Mouse (Mus musculus) hindbrain, embryonic 15.5 days (tissue): ENCODE results near the gene Dhrs11. TPM values are rescaled to one million over a fixed set of nuclear protein-coding genes. Genes with fewer than 3 reads are reported as not detected.

Source experiments
- ATAC-seq: fragments of 200-750 bp; cut with Nextera tagmentation; 2 replicates; pipeline ENCODE4 v1.8.0; 2017; ENCODE audit warnings: low read depth, moderate number of reproducible peaks, moderate TSS enrichment; ENCODE audit not compliant: low FRiP score
- H3K27ac ChIP-seq: fragments of 300-500 bp; sonication (generic); replicated peaks from 2 replicates; pipeline ENCODE4 v1.5.1; 2015; ENCODE audit warnings: mild to moderate bottlenecking, inconsistent platforms
- H3K27me3 ChIP-seq: fragments of 300-500 bp; sonication (generic); 2 replicates; pipeline ENCODE4 v1.6.1; 2015; ENCODE audit warnings: control low read depth, inconsistent platforms
- H3K36me3 ChIP-seq: fragments of 300-500 bp; sonication (generic); 2 replicates; pipeline ENCODE4 v1.6.1; 2015; ENCODE audit warnings: control low read depth, inconsistent platforms
- H3K4me1 ChIP-seq: fragments of 300-500 bp; sonication (generic); replicated peaks from 2 replicates; pipeline ENCODE4 v1.6.1; 2015; ENCODE audit warnings: control low read depth, inconsistent platforms
- H3K4me2 ChIP-seq: fragments of 300-500 bp; sonication (generic); 2 replicates; pipeline ENCODE4 v1.6.1; 2015; ENCODE audit warnings: moderate library complexity, mild to moderate bottlenecking, inconsistent platforms
- H3K4me3 ChIP-seq: fragments of 300-500 bp; sonication (generic); 2 replicates; pipeline ENCODE4 v1.5.1; 2015; ENCODE audit warnings: mild to moderate bottlenecking, inconsistent platforms
- H3K9ac ChIP-seq: fragments of 300-500 bp; sonication (generic); 2 replicates; pipeline ENCODE4 v1.6.1; 2015; ENCODE audit warnings: inconsistent platforms
- H3K9me3 ChIP-seq: fragments of 300-500 bp; sonication (generic); 2 replicates; pipeline ENCODE4 v1.6.1; 2016; ENCODE audit warnings: control low read depth, inconsistent platforms
- WGBS: fragments of 180-500 bp; shearing (Covaris S2); methylation state at CpG from one replicate; pipeline ENCODE4 v1.1.7; 2015; 5-methylcytosine and 5-hydroxymethylcytosine counted together
- polyA plus RNA-seq: library from polyadenylated mRNA; unstranded; fragments of >200 nt; fragmentation: Nextera tagmentation; extraction: Ambion mirVana; gene quantifications from 2 replicates; pipeline ENCODE4 v1.2.1, GENCODE M21; 2015

Gene Dhrs11
- polyA plus RNA-seq, 1 experiment from 2014 or later, result 10.5 TPM

DNA sequence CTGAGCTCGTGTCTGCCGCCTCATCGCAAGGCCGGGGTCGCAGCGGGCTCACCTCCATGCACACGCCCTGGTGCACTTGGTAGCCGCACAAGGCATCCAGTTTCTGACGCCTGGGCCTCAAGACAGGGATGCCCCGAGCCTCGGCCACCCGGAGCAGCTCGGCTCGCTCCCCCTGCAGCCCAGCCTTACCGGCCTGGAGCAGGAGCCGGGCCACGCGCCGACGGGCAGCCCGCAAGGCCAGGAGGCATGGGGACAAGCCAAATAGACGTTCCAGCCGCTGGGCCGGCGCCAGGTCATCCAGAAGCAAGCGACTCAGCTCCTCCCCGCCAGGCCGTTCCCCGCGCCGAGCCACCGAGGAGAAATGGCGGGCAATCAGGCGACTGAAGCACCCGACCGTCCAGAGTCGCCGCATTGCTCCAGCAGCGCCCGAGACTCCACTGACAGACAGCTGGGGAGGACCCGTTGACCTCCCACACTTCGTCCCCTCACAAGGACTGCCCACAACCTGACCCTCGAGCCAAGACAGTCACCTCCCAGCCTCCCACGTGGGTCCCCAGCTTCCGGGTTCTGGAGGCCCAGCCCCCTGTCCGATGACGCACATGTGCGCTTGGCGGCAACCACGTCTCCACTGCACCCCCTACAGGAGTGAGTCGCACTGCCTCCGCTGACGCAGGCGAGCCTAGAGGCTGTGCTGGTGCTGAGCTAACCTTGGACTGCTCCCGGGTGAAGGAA lies 9.7 kb downstream of the Dhrs11 start, which contains the start of gene Mrm1:
TSS of gene Mrm1 (minus strand) at position 555 of the 732 bp plus-strand sequence.
- no peaks in the 10 kb centered on the region for H3K27me3 ChIP-seq
- H3K9me3 ChIP-seq, result no peaks in the 10 kb centered on the region
- peak within 1 kb of the TSS; percentile 76 for H3K27ac ChIP-seq
- H3K36me3 ChIP-seq, result no peaks in the 10 kb centered on the region
- ATAC-seq, result peak; percentile 72
- H3K4me1 ChIP-seq, result peaks cover 16% of the 10 kb centered on the region
- peak within 1 kb of the TSS; percentile 76 for H3K4me3 ChIP-seq
- H3K4me2 ChIP-seq, result peak within 1 kb of the TSS; percentile 95
- peak within 1 kb of the TSS; percentile 76 for H3K9ac ChIP-seq
- WGBS, result under 1% methylated on average over 55 of the region's 55 CpGs

DNA sequence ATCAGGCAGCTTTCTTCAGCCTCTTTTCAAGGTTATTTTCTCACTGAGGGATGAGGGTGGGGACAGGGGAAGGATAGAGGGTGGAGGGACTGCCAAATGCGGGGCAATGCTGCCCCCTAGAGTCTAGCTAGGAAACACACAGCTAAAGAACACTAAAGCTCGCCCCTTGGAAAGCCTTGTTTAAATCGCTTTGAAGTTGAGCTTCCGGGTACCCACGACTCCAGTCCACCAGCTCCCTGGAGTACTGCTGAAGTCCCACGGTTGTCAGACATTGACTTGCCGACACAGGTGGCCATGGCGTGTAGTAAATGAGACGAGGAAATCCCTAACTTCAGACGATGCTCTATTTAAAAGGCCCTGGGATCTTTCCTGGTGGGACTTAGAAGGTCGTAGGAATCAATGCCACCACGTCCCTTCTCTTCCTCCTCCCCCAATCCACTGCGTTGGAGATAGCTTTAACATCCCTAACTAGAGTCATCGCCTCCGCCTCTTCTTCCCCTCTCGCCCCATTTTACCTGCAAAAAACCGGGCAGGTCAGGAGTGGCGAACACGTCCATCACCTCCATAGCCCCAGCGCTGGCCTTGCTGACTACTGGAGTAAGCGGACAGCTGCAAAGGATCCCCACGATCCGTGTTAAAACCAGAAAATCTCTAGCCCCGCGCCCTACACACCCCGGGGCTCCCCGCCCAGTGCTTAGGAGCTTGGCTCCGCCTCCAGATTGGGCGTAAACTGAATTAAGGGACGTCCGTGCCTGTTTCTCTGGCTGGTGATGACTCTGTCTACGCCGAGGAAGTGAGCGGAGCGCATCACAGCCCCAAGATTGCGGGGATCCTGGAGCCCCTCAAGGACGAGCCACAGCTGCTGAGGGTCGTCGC lies 10.5 kb downstream of the Dhrs11 start:
- Histone ChIP-seq H3K4me1 (peaks cover 16% of the 10 kb centered on the region), H3K9ac (peak overlapping the region; percentile 76), H3K4me3 (peak overlapping the region; percentile 76), H3K4me2 (peak overlapping the region; percentile 95), H3K27ac (peak overlapping the region; percentile 76), H3K27me3 (no peaks in the 10 kb centered on the region), H3K36me3 (no peaks in the 10 kb centered on the region), H3K9me3 (no peaks in the 10 kb centered on the region)
- WGBS, result under 1% methylated on average over 39 of the region's 39 CpGs
- peak; percentile 47 for ATAC-seq

DNA sequence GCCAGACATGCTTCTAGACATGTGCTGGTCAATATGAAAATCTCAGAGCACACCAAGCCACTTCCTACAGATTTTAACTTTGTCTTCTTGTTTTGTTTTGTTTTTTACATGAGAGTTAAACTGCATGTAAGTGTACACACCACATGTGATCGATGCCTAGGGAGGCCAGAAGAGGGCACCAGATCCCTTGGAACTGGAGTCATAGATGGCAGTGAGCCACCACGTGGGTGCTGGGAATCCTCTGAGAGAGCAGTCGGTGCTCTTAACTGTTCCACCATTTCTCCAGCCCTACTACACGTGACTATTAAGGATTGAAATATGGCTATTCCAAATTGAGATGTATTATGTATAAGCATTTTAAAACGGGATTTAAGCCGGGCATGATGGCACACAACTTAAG lies 11.4 kb downstream of the Dhrs11 start:
- Histone ChIP-seq H3K27me3 (no peaks in the 10 kb centered on the region), H3K27ac (no peak overlapping the region), H3K4me3 (no peak overlapping the region), H3K9me3 (no peaks in the 10 kb centered on the region), H3K4me2 (no peak overlapping the region), H3K9ac (no peak overlapping the region), H3K36me3 (no peaks in the 10 kb centered on the region), H3K4me1 (peaks cover 16% of the 10 kb centered on the region)
- WGBS, result 83% methylated on average over 6 of the region's 6 CpGs
- no peak for ATAC-seq

DNA sequence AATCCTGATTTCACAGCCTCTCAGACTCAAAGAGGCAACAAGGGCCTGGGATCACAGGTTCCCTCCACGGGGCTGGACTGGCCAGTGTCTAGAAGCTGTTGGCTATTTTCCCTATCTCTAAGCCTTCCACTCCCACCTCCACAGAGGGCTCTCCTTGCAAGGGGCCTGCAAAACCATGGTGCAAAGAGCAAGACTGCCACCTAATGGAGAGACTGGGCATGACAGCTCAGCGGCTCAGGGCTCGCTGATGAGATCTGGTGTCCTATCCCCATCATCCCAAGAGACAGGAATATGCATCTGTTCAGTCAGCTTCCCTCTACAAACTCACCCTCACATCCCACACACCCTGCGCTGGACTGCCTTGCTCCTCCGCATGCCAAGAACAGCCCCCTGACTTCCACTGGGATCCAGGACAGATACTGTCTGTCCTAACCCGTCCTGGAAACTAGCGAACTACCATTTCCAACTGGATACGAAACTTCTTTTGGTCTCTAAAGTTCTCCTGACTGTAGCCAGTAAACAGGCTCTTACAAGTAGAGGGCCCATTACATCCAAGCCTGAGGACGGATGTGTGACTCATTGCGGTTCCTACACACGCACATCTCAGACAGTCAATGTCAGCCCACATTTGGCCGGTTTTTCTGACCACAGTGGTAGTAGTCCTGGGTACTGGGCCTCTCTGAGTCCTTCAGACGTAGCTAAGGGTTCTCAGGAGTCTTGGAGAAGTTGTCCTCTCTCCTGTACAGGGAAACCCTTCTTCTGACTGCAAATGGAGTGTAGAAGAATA lies 14.9 kb downstream of the Dhrs11 start:
- Histone ChIP-seq H3K4me1 (peaks cover 9% of the 10 kb centered on the region), H3K27ac (no peak overlapping the region), H3K27me3 (no peaks in the 10 kb centered on the region), H3K4me3 (no peak overlapping the region), H3K9me3 (no peaks in the 10 kb centered on the region), H3K36me3 (no peaks in the 10 kb centered on the region), H3K9ac (no peak overlapping the region), H3K4me2 (no peak overlapping the region)
- 56% methylated on average over 13 of the region's 13 CpGs for WGBS
- peak; percentile 49; the same call in 1 of the 2 replicates for ATAC-seq

DNA sequence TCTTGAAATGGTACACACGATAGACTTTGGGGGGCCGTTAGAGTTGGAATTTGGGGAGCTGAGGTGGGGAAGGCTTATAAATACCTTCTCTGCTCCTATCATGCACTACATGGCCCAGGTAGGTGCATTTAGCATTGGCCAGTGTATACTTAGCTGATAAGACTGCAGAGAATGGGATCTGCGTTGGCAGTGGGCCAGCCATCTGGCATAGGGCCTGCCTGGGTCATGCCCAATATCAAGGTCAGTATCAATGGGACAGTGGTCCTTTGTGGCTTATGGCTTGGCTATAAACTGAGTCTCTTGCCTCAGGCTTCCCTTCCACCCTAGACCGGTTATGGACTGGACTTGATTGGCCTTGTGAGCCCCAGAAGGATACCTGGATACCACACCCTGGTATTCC lies 24.4 kb downstream of the Dhrs11 start:
- Histone ChIP-seq H3K9ac (no peak overlapping the region), H3K4me1 (no peaks in the 10 kb centered on the region), H3K4me3 (no peak overlapping the region), H3K36me3 (no peaks in the 10 kb centered on the region), H3K9me3 (no peaks in the 10 kb centered on the region), H3K27ac (no peak overlapping the region), H3K4me2 (no peak overlapping the region), H3K27me3 (no peaks in the 10 kb centered on the region)
- ATAC-seq, result no peak
- 95% methylated on average over 4 of the region's 4 CpGs for WGBS

DNA sequence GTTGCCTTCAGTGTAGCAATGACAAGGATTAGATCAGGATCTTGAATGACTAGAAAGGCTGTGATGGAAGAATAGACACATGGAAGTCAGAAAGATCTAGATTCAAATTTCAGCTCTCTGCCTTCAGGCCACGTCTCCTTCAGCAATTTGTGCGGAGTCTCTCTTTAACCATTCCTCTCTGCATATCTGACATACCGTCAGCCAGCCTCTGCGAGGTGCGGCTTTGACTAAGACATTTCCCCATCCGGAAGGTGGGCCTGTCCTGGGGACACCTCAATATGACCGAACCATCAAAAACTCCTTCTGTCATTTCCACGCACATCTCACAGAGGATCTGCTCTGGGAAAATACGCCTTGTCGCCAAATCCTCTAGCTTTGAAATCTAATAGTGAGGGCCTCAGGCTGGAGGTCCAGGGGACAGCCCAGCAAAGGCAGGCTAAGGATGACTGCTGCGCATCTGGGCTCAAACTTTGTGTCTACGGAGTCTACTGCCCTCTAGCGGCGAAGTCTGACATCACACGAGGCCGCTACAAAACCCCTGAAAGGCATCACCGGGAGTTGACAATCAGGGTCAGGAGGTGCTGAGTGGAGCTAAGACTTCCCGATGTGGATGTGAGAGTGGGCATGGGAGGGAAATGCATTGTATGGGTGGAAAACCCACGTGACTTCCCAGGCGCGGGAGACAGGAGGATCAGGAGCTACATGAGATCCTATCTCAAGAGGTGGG lies 31.0 kb downstream of the Dhrs11 start:
- no peak overlapping the region for H3K9ac ChIP-seq
- H3K4me3 ChIP-seq, result no peak overlapping the region
- no peaks in the 10 kb centered on the region for H3K27me3 ChIP-seq
- ATAC-seq, result no peak
- H3K4me2 ChIP-seq, result no peak overlapping the region
- H3K36me3 ChIP-seq, result no peaks in the 10 kb centered on the region
- WGBS, result 20% methylated on average over 21 of the region's 21 CpGs
- H3K9me3 ChIP-seq, result no peaks in the 10 kb centered on the region
- H3K27ac ChIP-seq, result no peak overlapping the region
- peaks cover 19% of the 10 kb centered on the region for H3K4me1 ChIP-seq

DNA sequence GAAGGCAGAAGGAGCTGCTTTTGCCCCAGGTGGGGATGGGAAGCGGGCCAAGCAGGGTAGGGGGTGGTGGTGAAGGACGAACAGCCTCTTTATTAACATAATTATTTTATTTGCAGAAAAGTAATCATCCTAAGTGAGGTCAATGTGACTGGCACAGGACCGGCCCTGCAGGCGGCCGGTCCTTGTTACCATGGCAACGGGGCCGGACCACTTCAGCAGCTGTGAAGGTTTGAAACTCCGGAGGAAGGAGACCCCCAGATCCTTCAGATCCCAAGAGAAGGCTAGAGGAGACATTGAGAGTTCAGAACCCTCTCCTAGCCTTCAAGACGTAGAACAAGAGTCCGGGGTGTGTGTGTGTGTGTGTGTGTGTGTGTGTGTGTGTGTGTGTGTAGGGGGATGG lies 31.8 kb downstream of the Dhrs11 start:
- Histone ChIP-seq H3K27ac (no peak overlapping the region), H3K36me3 (no peaks in the 10 kb centered on the region), H3K9ac (no peak overlapping the region), H3K4me1 (peaks cover 19% of the 10 kb centered on the region), H3K27me3 (no peaks in the 10 kb centered on the region), H3K9me3 (no peaks in the 10 kb centered on the region), H3K4me3 (no peak overlapping the region), H3K4me2 (no peak overlapping the region; the same call in 1 of the 2 replicates)
- WGBS, result 35% methylated on average over 10 of the region's 10 CpGs
- ATAC-seq, result no peak; the same call in 1 of the 2 replicates

DNA sequence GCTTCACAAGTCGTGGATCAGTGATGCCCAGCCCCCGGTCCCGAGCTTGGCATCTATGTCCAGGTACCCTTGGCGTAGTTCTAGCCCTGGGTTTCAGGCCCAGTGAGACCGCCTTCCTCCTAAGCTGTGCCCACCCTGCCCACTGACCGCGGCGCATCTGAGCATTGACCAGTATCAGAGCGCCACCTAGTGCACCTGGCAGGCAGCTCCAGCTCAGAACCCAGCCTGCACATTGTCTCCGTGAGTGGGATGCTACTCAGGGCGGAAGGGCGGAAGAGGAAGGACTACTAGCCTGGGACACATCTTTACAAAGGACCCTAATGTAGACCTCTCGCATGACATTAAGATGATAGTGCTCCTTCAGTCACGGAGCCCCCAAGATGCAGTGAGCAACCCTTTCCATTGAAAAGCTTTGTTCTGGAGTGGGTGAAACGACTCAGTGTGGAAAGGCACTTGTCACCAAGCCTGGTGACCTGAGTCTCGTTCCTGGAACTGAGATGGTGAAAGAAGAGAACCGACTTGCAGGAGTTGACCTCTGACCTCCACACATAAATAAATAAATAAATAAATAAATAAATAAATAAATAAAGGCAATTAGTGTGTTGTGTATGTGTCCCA lies 34.2 kb downstream of the Dhrs11 start:
- H3K9ac ChIP-seq, result peak overlapping the region; percentile 38
- 0 out of 2 replicates have a peak overlapping the region, but pooled peaks have one; percentile 6 for H3K27ac ChIP-seq
- peak overlapping the region; percentile 47 for H3K4me2 ChIP-seq
- peak; percentile 87 for ATAC-seq
- H3K9me3 ChIP-seq, result no peaks in the 10 kb centered on the region
- no peaks in the 10 kb centered on the region for H3K27me3 ChIP-seq
- peaks cover 27% of the 10 kb centered on the region for H3K4me1 ChIP-seq
- H3K4me3 ChIP-seq, result peak overlapping the region; percentile 19
- no peaks in the 10 kb centered on the region for H3K36me3 ChIP-seq
- 8% methylated on average over 17 of the region's 17 CpGs for WGBS

DNA sequence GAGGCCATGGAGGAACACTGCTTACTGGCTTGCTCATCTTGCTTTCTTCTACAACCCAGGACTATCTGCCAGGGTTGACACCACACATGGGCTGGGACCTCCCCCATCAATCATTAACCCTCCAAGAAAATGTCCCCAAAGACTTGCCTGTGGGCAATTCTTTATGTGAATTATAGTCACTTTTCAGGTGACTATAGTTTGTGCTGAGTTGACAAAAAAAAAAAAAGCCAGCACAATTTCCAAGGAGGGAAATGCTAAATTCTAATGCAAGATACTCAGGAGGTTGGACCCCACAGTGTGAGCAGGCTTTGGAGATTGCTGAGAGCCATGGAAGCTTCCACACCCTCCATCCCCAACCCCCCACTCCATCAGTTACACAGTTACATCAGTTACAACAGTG lies 35.2 kb downstream of the Dhrs11 start:
- Histone ChIP-seq H3K4me2 (no peak overlapping the region), H3K9me3 (no peaks in the 10 kb centered on the region), H3K4me3 (no peak overlapping the region), H3K36me3 (no peaks in the 10 kb centered on the region), H3K27ac (no peak overlapping the region), H3K9ac (no peak overlapping the region), H3K4me1 (peaks cover 30% of the 10 kb centered on the region), H3K27me3 (no peaks in the 10 kb centered on the region)
- ATAC-seq, result no peak

DNA sequence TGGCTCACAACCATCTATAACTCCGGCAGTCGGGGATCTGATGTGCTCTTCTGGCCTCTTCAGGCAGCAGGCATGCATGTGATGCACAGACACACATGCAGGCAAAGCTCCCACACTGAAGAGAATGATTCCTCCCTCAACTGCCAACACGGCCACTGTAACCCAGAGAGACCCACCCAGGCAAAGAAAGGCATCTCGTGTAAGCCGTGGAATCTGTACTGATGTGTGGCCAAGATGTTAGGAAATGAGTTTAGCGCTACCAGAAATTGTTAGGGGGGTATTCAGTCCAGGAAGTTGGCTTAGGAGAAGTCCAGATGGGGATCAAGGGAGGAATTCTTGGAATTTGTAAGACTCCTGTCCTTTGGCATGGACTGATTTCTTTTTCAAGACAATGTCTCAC lies 38.4 kb downstream of the Dhrs11 start:
- no peak overlapping the region for H3K9ac ChIP-seq
- H3K4me2 ChIP-seq, result no peak overlapping the region
- no peaks in the 10 kb centered on the region for H3K36me3 ChIP-seq
- H3K4me3 ChIP-seq, result no peak overlapping the region
- 37% methylated on average over 6 of the region's 6 CpGs for WGBS
- no peaks in the 10 kb centered on the region for H3K9me3 ChIP-seq
- no peak for ATAC-seq
- no peak overlapping the region; the same call in 1 of the 2 replicates for H3K27ac ChIP-seq
- H3K4me1 ChIP-seq, result peaks cover 25% of the 10 kb centered on the region
- no peaks in the 10 kb centered on the region for H3K27me3 ChIP-seq
